In the genomic region with DNA sequence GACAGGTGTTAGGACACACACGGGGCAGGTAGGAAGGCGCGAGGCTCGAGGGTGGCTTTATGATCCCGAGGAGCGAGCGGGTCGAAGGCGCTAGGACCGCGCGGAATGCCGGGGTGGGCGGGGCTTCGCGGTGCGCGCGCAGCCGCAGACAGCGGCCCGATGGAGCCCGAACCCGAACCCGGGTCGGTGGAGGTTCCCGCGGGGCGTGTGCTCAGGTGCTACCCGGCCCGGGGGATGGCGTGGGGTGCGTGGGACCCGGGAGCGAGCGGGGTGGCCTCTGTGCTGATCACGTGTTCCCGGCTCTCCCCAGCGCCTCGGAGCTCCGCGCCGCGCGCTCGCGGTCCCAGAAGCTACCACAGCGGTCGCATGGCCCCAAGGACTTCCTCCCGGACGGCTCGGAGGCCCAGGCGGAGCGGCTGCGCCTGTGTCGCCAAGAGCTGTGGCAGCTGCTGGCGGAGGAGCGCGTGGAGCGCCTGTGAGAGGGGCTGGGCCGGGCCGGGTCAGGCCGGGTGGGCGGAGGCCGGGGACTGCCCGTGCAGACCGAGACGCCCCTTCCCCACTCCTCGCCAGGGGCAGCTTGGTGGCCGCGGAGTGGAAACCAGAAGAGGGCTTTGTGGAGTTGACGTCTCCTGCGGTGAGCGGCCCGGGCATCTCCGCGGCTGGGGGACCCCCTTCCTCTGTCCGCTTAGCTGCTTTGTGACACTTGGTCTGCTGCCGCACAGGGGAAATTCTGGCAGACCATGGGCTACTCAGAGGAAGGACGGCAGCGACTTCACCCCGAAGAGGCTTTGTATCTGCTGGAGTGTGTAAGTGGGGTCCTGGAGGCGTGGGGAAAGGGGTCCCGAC, we compare ENCODE assay signal across 8 mouse cellular contexts. TPM values are rescaled to one million over a fixed set of nuclear protein-coding genes. Genes with fewer than 3 reads are reported as not detected.
DNase-seq lines count a peak whose midpoint lies in the region; ATAC-seq and TF ChIP-seq lines count a peak whose summit lies in the region.

A gene (plus strand): TSS at position 120 of the 846 bp plus-strand sequence.

- H3K27ac ChIP-seq in forebrain, embryonic 11.5 days (ENCODE audit: low read depth, low read length): peak within 1 kb of the TSS; percentile 46
- H3K27ac ChIP-seq in heart, postnatal 0 days (ENCODE audit: low read depth): peak within 1 kb of the TSS; percentile 47
- peak within 1 kb of the TSS; percentile 69 for H3K27ac ChIP-seq in neural tube, embryonic 14.5 days (ENCODE audit: low read depth, low read length)

- H3K9ac ChIP-seq in forebrain, embryonic 11.5 days (ENCODE audit: low read length): peak within 1 kb of the TSS; percentile 87
- H3K9ac ChIP-seq in heart, postnatal 0 days (replicated peaks; ENCODE audit: low read depth, low read length): peak within 1 kb of the TSS; percentile 73
- peak within 1 kb of the TSS; percentile 77 for H3K9ac ChIP-seq in neural tube, embryonic 14.5 days (replicated peaks; ENCODE audit: low read depth, low read length)

- H3K4me1 ChIP-seq in forebrain, embryonic 11.5 days (replicated peaks; ENCODE audit: control insufficient read depth, insufficient read depth, low read length): peaks cover 12% of the 10 kb centered on the region
- peaks cover 30% of the 10 kb centered on the region for H3K4me1 ChIP-seq in heart, postnatal 0 days (ENCODE audit: control insufficient read depth, insufficient read depth)
- peaks cover 21% of the 10 kb centered on the region; the same call in 1 of the 2 replicates for H3K4me1 ChIP-seq in neural tube, embryonic 14.5 days (ENCODE audit: control insufficient read depth, insufficient read depth, low read length)

- H3K4me2 ChIP-seq in forebrain, embryonic 11.5 days (ENCODE audit: low read depth, low read length, severe bottlenecking): peak within 1 kb of the TSS; percentile 84
- H3K4me2 ChIP-seq in heart, postnatal 0 days (ENCODE audit: low read depth, low read length): peak within 1 kb of the TSS; percentile 98
- H3K4me2 ChIP-seq in neural tube, embryonic 14.5 days (ENCODE audit: low read depth, low read length): peak within 1 kb of the TSS; percentile 97

- under 1% methylated on average over 82 of the region's 84 CpGs for WGBS in forebrain, embryonic 11.5 days
- WGBS in heart, postnatal 0 days: under 1% methylated on average over 83 of the region's 84 CpGs
- under 1% methylated on average over 68 of the region's 84 CpGs for WGBS in neural tube, embryonic 14.5 days

- peak within 1 kb of the TSS; percentile 91 for H3K4me3 ChIP-seq in forebrain, embryonic 11.5 days (ENCODE audit: low read depth, low read length)
- H3K4me3 ChIP-seq in heart, postnatal 0 days (ENCODE audit: low read depth, low read length): peak within 1 kb of the TSS; percentile 65
- H3K4me3 ChIP-seq in neural tube, embryonic 14.5 days (ENCODE audit: low read depth, low read length): peak within 1 kb of the TSS; percentile 89

- no peak for TF ChIP-seq CTCF in heart, postnatal 0 days (IDR thresholded peaks at IDR 0.05; ENCODE audit: low read depth)

- H3K27me3 ChIP-seq in forebrain, embryonic 11.5 days (ENCODE audit: control insufficient read depth, insufficient read depth, low read length): no peaks in the 10 kb centered on the region
- H3K27me3 ChIP-seq in heart, postnatal 0 days (ENCODE audit: control insufficient read depth, insufficient read depth, low read length): no peaks in the 10 kb centered on the region
- no peaks in the 10 kb centered on the region for H3K27me3 ChIP-seq in neural tube, embryonic 14.5 days (ENCODE audit: control insufficient read depth, insufficient read depth, low read length)

- no peaks in the 10 kb centered on the region; the same call in 1 of the 2 replicates for H3K36me3 ChIP-seq in forebrain, embryonic 11.5 days (ENCODE audit: control insufficient read depth, insufficient read depth, low read length)
- H3K36me3 ChIP-seq in heart, postnatal 0 days (replicated peaks; ENCODE audit: control insufficient read depth, insufficient read depth, low read length): peaks cover 14% of the 10 kb centered on the region
- H3K36me3 ChIP-seq in neural tube, embryonic 14.5 days (ENCODE audit: control insufficient read depth, insufficient read depth, low read length): 0 out of 2 replicates have a peak, but pooled peaks cover under 1% of the 10 kb centered on the region

- peak; percentile 54 for ATAC-seq in forebrain, embryonic 11.5 days (replicated peaks; ENCODE audit: low FRiP score)
- ATAC-seq in heart, postnatal 0 days (ENCODE audit: insufficient read depth, low read depth): peak; percentile 32
- ATAC-seq in neural tube, embryonic 14.5 days (ENCODE audit: low read depth): peak; percentile 52

- no peaks in the 10 kb centered on the region for H3K9me3 ChIP-seq in forebrain, embryonic 11.5 days (ENCODE audit: control insufficient read depth, low read length)
- no peaks in the 10 kb centered on the region for H3K9me3 ChIP-seq in heart, postnatal 0 days (replicated peaks; ENCODE audit: control insufficient read depth, low read length)
- H3K9me3 ChIP-seq in neural tube, embryonic 14.5 days (ENCODE audit: control insufficient read depth, low read length): no peaks in the 10 kb centered on the region

- no peak for TF ChIP-seq EP300 in heart, postnatal 0 days (IDR thresholded peaks at IDR 0.05; ENCODE audit: low read depth)

- DNase-seq in CD8-positive naive resting alpha-beta T cell, adult 2 months (ENCODE audit: low read depth in 2 of 2, low spot score in 2 of 2): peak; percentile 60 to 78
- peak; percentile 58 for DNase-seq in c-Kit-positive CD71-negative TER-119-negative erythroid progenitor cells, embryonic 14.5 days (ENCODE audit: low read depth)
- DNase-seq in forebrain, embryonic 11.5 days (ENCODE audit: low spot score): peak; percentile 93
- DNase-seq in heart, postnatal 0 days (ENCODE audit: low spot score): peak; percentile 59
- DNase-seq in kidney, postnatal 4 days: peak; percentile 93 to 95
- peak; percentile 83 to 84 for DNase-seq in lung, adult 18-20 months
- peak; percentile 96 for DNase-seq in testis, postnatal 10 days (ENCODE audit: low spot score)

RNA-seq across cellular contexts. Expression of the gene that starts here (rescaled TPM):
- 29.4 and 33.4 TPM in 2 replicates for polyA plus RNA-seq in forebrain, embryonic 11.5 days (2014; fragmentation: Nextera tagmentation; extraction: Ambion mirVana)
- total RNA-seq in heart, postnatal 0 days (2014; rRNA removed; ENCODE audit: low replicate concordance): 35.5 and 58.5 TPM in 2 replicates
- 14.8 and 17.7 TPM in 2 replicates for polyA plus RNA-seq in heart, postnatal 0 days (2015; fragmentation: Nextera tagmentation; extraction: Ambion mirVana)
- polyA plus RNA-seq in neural tube, embryonic 14.5 days (2014; fragmentation: Nextera tagmentation; extraction: Ambion mirVana): 16.8 and 17.0 TPM in 2 replicates

Comparison
In these comparisons a context has a peak if more than half of its experiments do, and no peak if none do; other contexts are left out.
1. Peak in every context shown above with its lines: DNase-seq, ATAC-seq, H3K4me3 ChIP-seq and H3K27ac ChIP-seq.